Mouse (Mus musculus) neutrophil, adult 83 days (primary cell): ENCODE measurements around the gene Scrn2. TPM values are rescaled to one million over a fixed set of nuclear protein-coding genes. Genes with fewer than 3 reads are reported as not detected.

ENCODE experiments used
- total RNA-seq, 2 experiments: library from RNA; stranded (reverse); gene quantifications; one replicate each; pipeline ENCODE4 v1.2.4; 2023

The Scrn2 gene
- total RNA-seq = 1 to 10 TPM; 2.3 to 2.5 TPM

DNA sequence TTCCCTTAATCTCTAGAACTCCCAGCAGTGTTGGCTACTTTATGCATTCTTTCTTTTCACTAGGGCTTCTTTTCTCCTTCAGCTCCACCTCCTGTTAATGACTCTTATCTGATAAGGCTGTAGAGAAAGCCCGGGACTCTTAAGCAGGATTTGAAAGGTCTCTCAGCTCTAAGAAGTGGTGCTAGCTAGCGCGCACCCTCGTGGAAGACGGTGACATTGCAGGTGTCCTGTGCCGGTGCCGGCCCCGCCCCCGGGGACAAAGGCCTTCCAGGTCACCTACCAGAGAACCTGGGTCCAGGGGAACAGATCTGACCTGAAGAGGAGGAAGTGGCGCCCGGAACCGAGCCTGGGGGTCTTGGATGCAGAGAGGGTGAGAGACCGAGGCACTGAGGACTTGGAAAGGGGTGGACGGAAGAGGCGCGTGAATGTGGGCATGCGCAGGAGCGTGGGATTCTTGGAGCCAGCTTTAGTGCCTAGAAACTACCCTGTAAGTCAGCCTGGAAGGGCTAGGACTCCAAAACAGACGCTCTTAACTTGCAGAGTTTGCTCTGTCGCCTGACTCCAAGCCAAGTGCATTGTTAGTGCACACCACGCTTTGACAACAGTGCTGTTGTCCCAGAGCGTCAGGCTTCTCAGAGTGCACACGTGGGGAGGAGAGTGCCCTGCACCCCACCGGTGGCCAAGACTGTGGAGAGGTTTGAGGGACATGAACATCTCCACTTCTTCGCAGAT lies at the start of gene Scrn2:
TSS of gene Scrn2 (plus strand) at position 253 of the 732 bp plus-strand sequence.

DNA sequence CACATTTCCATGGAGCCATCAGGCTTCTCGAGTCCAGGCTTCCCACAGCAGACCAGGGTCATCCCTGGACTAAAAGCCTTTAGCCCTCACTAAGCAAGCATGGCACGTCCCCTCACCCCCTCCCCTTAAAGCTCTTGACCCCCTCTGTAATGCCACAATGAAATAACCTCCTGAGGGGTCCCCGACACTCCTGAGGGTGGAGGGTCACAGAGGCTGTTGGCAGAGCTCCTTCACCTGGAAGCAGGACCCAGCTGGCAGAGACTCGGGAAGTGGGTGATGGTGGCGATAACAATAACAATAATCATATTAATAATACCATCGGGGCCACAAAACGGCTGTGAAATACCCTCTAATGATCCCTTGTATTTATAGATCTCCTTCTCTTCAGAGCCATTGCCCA lies 46.9 kb upstream of the Scrn2 start, which contains the start of gene Sp2:
TSS of gene Sp2 (minus strand) at position 101 of the 400 bp plus-strand sequence.

DNA sequence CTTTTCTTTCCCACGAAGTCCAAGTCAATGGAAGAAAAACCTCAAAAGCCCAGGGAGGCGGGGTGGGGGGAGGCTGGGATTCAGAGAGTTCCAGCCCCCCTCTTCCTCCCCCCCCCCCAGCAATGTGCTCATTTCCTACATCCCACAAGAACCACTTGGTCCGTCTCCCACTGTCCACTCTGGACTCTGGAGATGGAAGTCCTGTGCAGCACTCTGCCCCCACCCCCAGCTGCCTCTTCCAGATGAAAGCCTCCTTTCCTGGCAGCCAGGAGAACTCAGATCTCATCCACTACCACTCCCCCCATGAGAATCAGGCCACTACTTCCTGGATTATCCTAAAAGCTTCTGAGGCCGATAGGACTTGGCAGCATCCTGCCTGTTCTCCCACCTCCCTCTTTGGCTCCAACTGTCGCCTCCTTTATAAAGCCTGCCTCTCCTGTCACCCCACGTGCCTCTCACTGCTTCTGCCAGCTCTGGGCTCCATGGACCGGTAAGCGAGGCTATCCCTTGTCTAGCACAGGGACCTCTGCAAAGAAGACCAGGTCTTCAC lies 16.5 kb upstream of the Scrn2 start, which contains the start of gene Sp6:
TSS of gene Sp6 (plus strand) at position 274 of the 550 bp plus-strand sequence.

GRCm38 (mm10) chr11:97041022-97041899 lies 11.5 kb downstream of the Scrn2 start, which contains the start of the genes Lrrc46 and Mrpl10:
Gene Lrrc46 (minus strand): TSS chr11:97041407.
Gene Mrpl10 (plus strand): TSS chr11:97041560.

GRCm38 (mm10) chr11:97050216-97050943 lies 20.6 kb downstream of the Scrn2 start, which contains the start of gene Osbpl7:
Gene Osbpl7 (plus strand): TSS chr11:97050628.

Other genes starting within 250 kb of the Scrn2 start
- gene Cbx1, start 240.8 kb upstream of the Scrn2 start, total RNA-seq = 10 to 100 TPM; 36.8 to 37.3 TPM
- 10 to 100 TPM; 40.3 to 46.2 TPM for gene Nfe2l1, start 200.0 kb upstream of the Scrn2 start, total RNA-seq
- gene Copz2, start 180.1 kb upstream of the Scrn2 start, total RNA-seq = 1 to 10 TPM in 1 of 2 experiments, under 1 TPM in 1; 0.37 to 1.7 TPM
- 10 to 100 TPM; 40.4 to 40.6 TPM for gene Cdk5rap3, start 113.4 kb upstream of the Scrn2 start, total RNA-seq
- gene Prr15l, start 101.8 kb upstream of the Scrn2 start, total RNA-seq = under 1 TPM in 1 of 2 experiments, not detected in 1; 0.22 TPM
- gene Pnpo, start 86.0 kb upstream of the Scrn2 start, total RNA-seq = 10 to 100 TPM; 13.3 to 14.2 TPM
- gene Sp2, start 47.0 kb upstream of the Scrn2 start, total RNA-seq = 10 to 100 TPM; 34.4 to 34.8 TPM
- under 1 TPM in 1 of 2 experiments, not detected in 1; 0.13 TPM for gene Sp6, start 16.5 kb upstream of the Scrn2 start, total RNA-seq
- under 1 TPM; 0.68 to 0.90 TPM for gene Lrrc46, start 11.5 kb downstream of the Scrn2 start, total RNA-seq
- 10 to 100 TPM; 42.0 to 46.7 TPM for gene Mrpl10, start 11.6 kb downstream of the Scrn2 start, total RNA-seq
- gene Osbpl7, start 20.7 kb downstream of the Scrn2 start, total RNA-seq = 10 to 100 TPM; 21.7 to 24.6 TPM
- not detected for gene Tbx21, start 85.4 kb downstream of the Scrn2 start, total RNA-seq
- gene Tbkbp1, start 121.6 kb downstream of the Scrn2 start, total RNA-seq = 10 to 100 TPM; 42.9 to 43.5 TPM
- 10 to 100 TPM; 95.6 to 95.7 TPM for gene Kpnb1, start 157.9 kb downstream of the Scrn2 start, total RNA-seq